ENCODE assay signal across 14 mouse cellular contexts in the genomic region with DNA sequence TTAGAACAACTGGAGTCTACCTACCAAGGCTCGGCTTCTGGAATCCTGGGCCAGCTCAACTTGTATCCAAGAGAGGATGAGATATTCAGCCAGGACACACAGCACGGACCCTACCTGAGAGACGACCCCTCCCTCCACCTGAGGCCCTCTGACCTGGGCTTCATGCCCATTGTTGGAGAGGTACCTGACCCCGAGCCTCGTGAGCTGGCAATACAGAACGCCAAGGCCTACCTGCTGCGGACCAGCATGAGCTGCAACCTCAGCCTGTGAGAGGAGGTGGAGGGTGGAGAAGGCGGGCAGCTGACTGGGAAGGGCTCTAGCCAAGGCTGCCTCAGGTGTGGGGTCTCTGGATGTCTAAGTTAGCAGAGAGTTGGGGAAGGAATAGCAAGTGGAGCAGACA. TPM values are rescaled to one million over a fixed set of nuclear protein-coding genes. Genes with fewer than 3 reads are reported as not detected.
"Had no signal": no experiment of that assay in that cellular context is flagged by ENCODE, and none has a peak within 500 bp of the region (broad histone marks: within the 10 kb centered on the region; RNA-seq: fewer than 3 reads in every experiment).

No protein-coding gene starts in this region.

- H3K4me1 ChIP-seq: liver, embryonic 12.5 days; lung, embryonic 15.5 days had no signal

- H3K9me3 ChIP-seq: limb, embryonic 15.5 days; liver, embryonic 12.5 days; lung, embryonic 15.5 days had no signal

- H3K27me3 ChIP-seq: limb, embryonic 15.5 days; liver, embryonic 12.5 days; lung, embryonic 15.5 days had no signal

- H3K27ac ChIP-seq: kidney, postnatal 0 days; limb, embryonic 15.5 days; liver, embryonic 12.5 days; lung, embryonic 15.5 days; stomach, postnatal 0 days had no signal

- DNase-seq: kidney, adult 9 months; layer of hippocampus, adult 9-11 months; layer of hippocampus, postnatal 36 days; thymus, adult 2 months; thymus, postnatal 25 days had no signal

- ATAC-seq: liver, embryonic 12.5 days had no signal

- H3K4me2 ChIP-seq: liver, embryonic 12.5 days; lung, embryonic 15.5 days had no signal

- H3K4me3 ChIP-seq: limb, embryonic 15.5 days; liver, embryonic 12.5 days; lung, embryonic 15.5 days had no signal

- H3K9ac ChIP-seq: limb, embryonic 15.5 days; liver, embryonic 12.5 days; lung, embryonic 15.5 days had no signal

RNA-seq across cellular contexts. Expression of gene Rsph6a, which starts 0.6 kb away (rescaled TPM):
- polyA plus RNA-seq: intestine, postnatal 0 days; kidney, postnatal 0 days; limb, embryonic 11.5 days; limb, embryonic 15.5 days; liver, embryonic 12.5 days; liver, embryonic 16.5 days; lung, embryonic 15.5 days; stomach, postnatal 0 days; urinary bladder, adult 2 months had no signal

RNA-seq across cellular contexts. Expression of gene Foxa3, which starts 31.8 kb away (rescaled TPM):
- polyA plus RNA-seq: urinary bladder, adult 2 months had no signal
